Mouse (Mus musculus): Measurements from ENCODE around the gene Gm20388. TPM values are rescaled to one million over a fixed set of nuclear protein-coding genes. Genes with fewer than 3 reads are reported as not detected.

Gm20388 gene
- polyA plus RNA-seq, 1 experiment from 2014 or later, result 1.4 TPM

DNA sequence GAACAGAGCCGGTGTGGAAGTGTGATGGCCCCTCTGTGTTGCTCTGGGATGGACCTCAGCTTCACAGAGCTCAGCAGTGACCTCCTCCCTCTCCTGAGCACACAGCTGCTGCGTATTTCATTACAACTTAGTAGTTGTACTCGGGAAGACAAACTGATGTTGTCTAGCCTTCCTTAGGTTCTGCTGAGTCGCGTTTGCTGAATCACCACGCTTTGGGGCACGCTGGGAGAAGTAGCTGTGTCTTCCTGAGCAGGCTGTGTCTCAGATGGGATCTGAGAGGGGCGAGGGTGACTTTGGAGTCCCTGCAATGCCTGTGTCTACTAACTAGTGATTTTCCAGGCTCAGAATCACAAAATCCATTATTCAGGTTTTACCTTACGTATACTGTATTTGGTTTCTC is 2868.6 kb downstream of the Gm20388 start:
- H3K9ac ChIP-seq (ENCODE audit: low read depth, low read length), result no peak overlapping the region
- no peak overlapping the region for H3K4me2 ChIP-seq (ENCODE audit: low read depth, low read length)
- ATAC-seq (ENCODE audit: low read depth), result peak; percentile 37; the same call in 1 of the 2 replicates

DNA sequence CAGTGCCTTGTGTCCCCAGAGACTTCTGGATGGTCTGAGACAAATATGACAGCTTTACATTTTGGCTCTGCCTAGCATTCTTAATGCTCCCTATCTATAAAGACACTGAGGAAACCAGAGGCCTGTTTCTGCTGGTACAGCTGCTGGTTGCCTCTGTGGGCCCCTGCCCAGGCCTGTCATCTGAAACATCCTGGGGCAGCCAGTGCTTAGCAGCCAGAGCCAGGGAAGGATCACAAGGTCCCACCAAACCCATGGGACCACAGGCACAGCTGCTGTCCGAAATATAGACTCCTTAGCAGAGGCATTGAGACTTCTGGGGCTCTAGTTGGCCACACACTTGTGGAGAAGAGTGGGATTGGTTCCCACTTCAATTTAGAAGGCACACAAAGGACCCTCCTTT is 2874.1 kb downstream of the Gm20388 start:
- no peak for ATAC-seq (ENCODE audit: low read depth)
- Histone ChIP-seq H3K27ac (ENCODE audit: low read length) (no peak overlapping the region), H3K27me3 (ENCODE audit: control insufficient read depth, insufficient read depth, low read depth, low read length) (no peaks in the 10 kb centered on the region), H3K4me3 (ENCODE audit: low read depth, low read length) (no peak overlapping the region), H3K4me2 (ENCODE audit: low read depth, low read length) (no peak overlapping the region), H3K36me3 (ENCODE audit: control insufficient read depth, insufficient read depth) (no peaks in the 10 kb centered on the region), H3K9ac (ENCODE audit: low read depth, low read length) (no peak overlapping the region), H3K9me3 (replicated peaks; ENCODE audit: control insufficient read depth, low read length) (no peaks in the 10 kb centered on the region), H3K4me1 (ENCODE audit: control insufficient read depth, low read depth, low read length) (no peaks in the 10 kb centered on the region)
- 64% methylated on average over 1 of the region's 1 CpGs for WGBS (ENCODE audit: insufficient replicate concordance)

More for the DNA sequence above, 2868.6 kb downstream of the Gm20388 start:
- no peak overlapping the region for H3K4me3 ChIP-seq (ENCODE audit: low read depth, low read length)
- peaks cover 3% of the 10 kb centered on the region for H3K4me1 ChIP-seq (ENCODE audit: control insufficient read depth, low read depth, low read length)
- H3K9me3 ChIP-seq (replicated peaks; ENCODE audit: control insufficient read depth, low read length), result no peaks in the 10 kb centered on the region
- H3K36me3 ChIP-seq (ENCODE audit: control insufficient read depth, insufficient read depth), result no peaks in the 10 kb centered on the region
- H3K27ac ChIP-seq (ENCODE audit: low read length), result no peak overlapping the region
- 66% methylated on average over 9 of the region's 9 CpGs for WGBS (ENCODE audit: insufficient replicate concordance)
- peaks cover 6% of the 10 kb centered on the region; the same call in 1 of the 2 replicates for H3K27me3 ChIP-seq (ENCODE audit: control insufficient read depth, insufficient read depth, low read depth, low read length)

DNA sequence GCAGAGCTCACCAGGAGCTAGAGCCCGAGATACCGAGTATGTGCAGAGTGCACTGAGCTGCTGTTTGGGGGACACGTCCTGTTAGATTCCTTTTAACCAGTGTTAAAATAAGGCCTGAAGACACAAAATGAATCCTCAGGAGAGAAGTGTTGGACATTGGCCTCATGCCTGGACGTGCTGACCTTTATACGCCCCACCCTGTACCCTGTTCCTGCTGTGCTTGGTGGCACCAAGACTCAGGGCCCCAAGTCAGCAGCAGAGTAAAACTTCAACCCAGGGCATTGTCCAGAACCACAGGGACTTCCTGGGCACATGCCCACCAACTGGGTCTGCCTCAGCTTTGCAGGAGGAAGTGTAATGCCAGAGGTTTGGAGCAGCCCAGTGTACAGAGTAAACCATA is 2879.2 kb downstream of the Gm20388 start:
- H3K27me3 ChIP-seq (ENCODE audit: control insufficient read depth, insufficient read depth, low read depth, low read length), result no peaks in the 10 kb centered on the region
- no peaks in the 10 kb centered on the region for H3K9me3 ChIP-seq (replicated peaks; ENCODE audit: control insufficient read depth, low read length)
- H3K4me1 ChIP-seq (ENCODE audit: control insufficient read depth, low read depth, low read length), result no peaks in the 10 kb centered on the region
- 85% methylated on average over 5 of the region's 5 CpGs for WGBS (ENCODE audit: insufficient replicate concordance)
- H3K27ac ChIP-seq (ENCODE audit: low read length), result no peak overlapping the region
- no peak overlapping the region for H3K9ac ChIP-seq (ENCODE audit: low read depth, low read length)
- no peak overlapping the region for H3K4me2 ChIP-seq (ENCODE audit: low read depth, low read length)
- no peak overlapping the region for H3K4me3 ChIP-seq (ENCODE audit: low read depth, low read length)
- ATAC-seq (ENCODE audit: low read depth), result no peak
- no peaks in the 10 kb centered on the region for H3K36me3 ChIP-seq (ENCODE audit: control insufficient read depth, insufficient read depth)

DNA sequence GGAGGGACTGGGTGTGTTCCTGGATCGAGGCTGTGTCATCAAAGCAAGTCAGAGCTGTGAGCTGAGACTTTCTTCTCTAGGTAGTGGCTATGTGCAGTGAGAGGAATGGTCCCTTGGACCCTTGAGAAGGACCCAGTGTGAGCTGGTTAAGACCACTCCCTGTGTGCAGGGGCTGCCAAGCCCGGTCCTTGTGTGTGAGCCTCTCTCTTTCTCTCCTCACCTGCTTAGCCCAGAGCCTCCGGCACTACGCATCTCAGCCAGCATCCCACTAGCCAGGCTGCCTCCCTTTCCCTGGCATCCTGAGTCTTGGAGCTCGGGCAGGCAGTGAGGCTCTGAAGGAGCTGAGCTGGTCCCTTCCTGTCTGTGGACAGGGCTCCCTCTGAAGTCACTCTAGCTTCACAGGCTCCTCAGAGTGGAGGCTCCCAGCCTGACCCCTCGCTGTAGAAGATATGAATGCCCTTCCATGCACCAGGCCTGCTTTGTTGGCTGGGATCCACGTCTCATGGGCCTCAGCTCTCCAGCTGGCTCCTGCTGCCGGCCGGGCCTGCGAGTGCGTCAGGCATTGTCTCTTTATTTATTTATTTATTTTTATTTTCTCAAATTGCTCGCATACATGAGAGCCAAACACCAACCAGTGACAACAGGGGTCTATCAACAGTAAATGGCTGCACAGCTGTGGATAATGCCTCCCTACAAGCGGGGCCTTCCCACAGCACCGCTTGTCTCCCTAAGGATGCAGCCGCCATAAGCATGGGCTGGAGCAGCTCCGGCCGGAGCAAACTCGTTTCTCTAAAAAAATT is 2882.9 kb downstream of the Gm20388 start:
- no peak overlapping the region for H3K4me2 ChIP-seq (ENCODE audit: low read depth, low read length)
- H3K4me1 ChIP-seq (ENCODE audit: control insufficient read depth, low read depth, low read length), result no peaks in the 10 kb centered on the region
- H3K36me3 ChIP-seq (ENCODE audit: control insufficient read depth, insufficient read depth), result no peaks in the 10 kb centered on the region
- WGBS (ENCODE audit: insufficient replicate concordance), result 77% methylated on average over 18 of the region's 18 CpGs
- no peaks in the 10 kb centered on the region for H3K9me3 ChIP-seq (replicated peaks; ENCODE audit: control insufficient read depth, low read length)
- no peak overlapping the region for H3K4me3 ChIP-seq (ENCODE audit: low read depth, low read length)
- H3K9ac ChIP-seq (ENCODE audit: low read depth, low read length), result no peak overlapping the region
- ATAC-seq (ENCODE audit: low read depth), result no peak
- H3K27me3 ChIP-seq (ENCODE audit: control insufficient read depth, insufficient read depth, low read depth, low read length), result no peaks in the 10 kb centered on the region
- H3K27ac ChIP-seq (ENCODE audit: low read length), result no peak overlapping the region

DNA sequence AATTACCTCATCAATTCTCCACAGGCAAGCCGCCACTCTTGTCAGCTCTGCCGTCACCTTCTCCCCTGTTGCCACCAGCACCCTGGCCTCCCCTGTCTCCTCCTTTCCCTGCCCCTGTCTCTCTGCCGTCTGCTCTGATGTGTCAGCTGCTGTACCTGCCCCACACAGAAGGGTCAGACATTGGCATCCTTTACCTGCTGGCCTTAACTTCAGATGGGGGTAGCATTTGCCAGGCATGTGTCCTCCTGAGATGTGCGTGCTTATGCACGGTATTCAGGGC is 2883.5 kb downstream of the Gm20388 start:
- no peaks in the 10 kb centered on the region for H3K4me1 ChIP-seq (ENCODE audit: control insufficient read depth, low read depth, low read length)
- H3K36me3 ChIP-seq (ENCODE audit: control insufficient read depth, insufficient read depth), result no peaks in the 10 kb centered on the region
- no peaks in the 10 kb centered on the region for H3K27me3 ChIP-seq (ENCODE audit: control insufficient read depth, insufficient read depth, low read depth, low read length)
- H3K4me2 ChIP-seq (ENCODE audit: low read depth, low read length), result no peak overlapping the region
- no peak for ATAC-seq (ENCODE audit: low read depth)
- H3K9me3 ChIP-seq (replicated peaks; ENCODE audit: control insufficient read depth, low read length), result no peaks in the 10 kb centered on the region
- H3K4me3 ChIP-seq (ENCODE audit: low read depth, low read length), result no peak overlapping the region
- WGBS (ENCODE audit: insufficient replicate concordance), result 85% methylated on average over 5 of the region's 5 CpGs
- H3K27ac ChIP-seq (ENCODE audit: low read length), result no peak overlapping the region
- H3K9ac ChIP-seq (ENCODE audit: low read depth, low read length), result no peak overlapping the region

DNA sequence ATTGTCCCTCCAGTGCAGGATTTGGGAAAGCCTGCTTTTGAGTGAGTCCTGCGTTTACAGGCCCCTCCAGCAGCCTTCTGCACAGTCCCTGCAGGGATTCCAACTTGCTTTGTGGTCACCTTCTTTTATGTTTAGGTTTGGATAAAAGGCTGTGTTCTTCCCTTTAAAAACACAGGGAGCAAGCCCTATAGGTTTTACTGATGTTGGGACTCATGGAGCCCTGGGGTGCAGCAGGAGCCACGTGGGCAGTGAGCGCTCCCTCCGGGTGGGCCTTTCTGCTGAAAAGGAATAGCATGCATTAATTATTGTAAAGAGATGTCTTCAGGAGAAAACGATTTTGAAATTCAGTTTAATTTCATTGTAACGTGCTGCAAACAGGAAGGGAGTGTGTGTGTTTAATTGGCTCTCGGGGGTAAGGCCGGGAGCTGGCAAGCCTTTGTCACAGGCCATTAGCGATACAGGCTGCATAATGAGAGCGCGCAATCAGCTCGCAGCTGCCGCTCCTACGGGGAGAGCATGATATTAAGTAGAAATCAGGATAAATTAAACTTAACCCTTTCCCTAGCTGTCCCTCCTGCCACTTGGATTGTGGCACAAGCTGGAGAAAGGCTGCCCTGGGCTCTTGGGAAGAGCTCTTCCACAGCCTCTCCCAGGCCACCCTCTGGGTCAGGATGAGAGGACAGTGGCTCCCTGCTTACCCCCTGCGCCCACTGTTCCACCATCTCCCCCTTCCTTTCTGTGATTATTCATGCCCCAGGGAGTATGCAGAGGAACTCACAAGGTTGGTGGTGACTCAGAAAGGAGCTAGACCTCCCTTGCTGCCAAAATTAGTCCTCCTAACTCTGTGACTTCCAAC is 2893.5 kb downstream of the Gm20388 start:
- Histone ChIP-seq H3K4me3 (ENCODE audit: low read depth, low read length) (no peak overlapping the region), H3K27ac (ENCODE audit: low read length) (no peak overlapping the region), H3K36me3 (ENCODE audit: control insufficient read depth, insufficient read depth) (no peaks in the 10 kb centered on the region), H3K4me1 (ENCODE audit: control insufficient read depth, low read depth, low read length) (no peaks in the 10 kb centered on the region), H3K9me3 (replicated peaks; ENCODE audit: control insufficient read depth, low read length) (no peaks in the 10 kb centered on the region), H3K27me3 (ENCODE audit: control insufficient read depth, insufficient read depth, low read depth, low read length) (no peaks in the 10 kb centered on the region), H3K9ac (ENCODE audit: low read depth, low read length) (no peak overlapping the region), H3K4me2 (ENCODE audit: low read depth, low read length) (no peak overlapping the region)
- 72% methylated on average over 15 of the region's 15 CpGs for WGBS (ENCODE audit: insufficient replicate concordance)
- no peak for ATAC-seq (ENCODE audit: low read depth)

DNA sequence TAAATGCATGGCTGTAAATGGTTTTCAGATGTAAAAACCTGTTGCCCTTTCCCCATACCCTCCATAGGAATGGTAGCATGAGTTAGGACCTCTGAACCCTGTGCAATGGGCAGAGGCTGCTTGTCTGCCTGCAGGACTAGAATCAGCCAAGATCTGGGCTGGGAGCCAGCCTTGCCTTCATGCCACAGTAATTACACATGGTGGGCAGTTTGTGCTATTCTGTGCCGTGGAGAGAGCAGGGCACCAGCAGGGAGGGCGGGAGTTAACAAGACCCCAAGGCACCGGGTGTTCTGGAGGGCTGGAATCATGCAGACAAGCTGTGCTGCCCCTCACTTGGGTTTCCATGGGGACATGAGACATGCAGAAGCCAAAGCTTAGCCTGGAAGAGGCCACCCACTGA is 2894.7 kb downstream of the Gm20388 start:
- H3K4me1 ChIP-seq (ENCODE audit: control insufficient read depth, low read depth, low read length), result no peaks in the 10 kb centered on the region
- no peak overlapping the region for H3K4me2 ChIP-seq (ENCODE audit: low read depth, low read length)
- 70% methylated on average over 3 of the region's 3 CpGs for WGBS (ENCODE audit: insufficient replicate concordance)
- no peaks in the 10 kb centered on the region for H3K27me3 ChIP-seq (ENCODE audit: control insufficient read depth, insufficient read depth, low read depth, low read length)
- no peak for ATAC-seq (ENCODE audit: low read depth)
- no peak overlapping the region for H3K4me3 ChIP-seq (ENCODE audit: low read depth, low read length)
- no peaks in the 10 kb centered on the region for H3K9me3 ChIP-seq (replicated peaks; ENCODE audit: control insufficient read depth, low read length)
- H3K9ac ChIP-seq (ENCODE audit: low read depth, low read length), result no peak overlapping the region
- H3K27ac ChIP-seq (ENCODE audit: low read length), result no peak overlapping the region
- no peaks in the 10 kb centered on the region for H3K36me3 ChIP-seq (ENCODE audit: control insufficient read depth, insufficient read depth)

DNA sequence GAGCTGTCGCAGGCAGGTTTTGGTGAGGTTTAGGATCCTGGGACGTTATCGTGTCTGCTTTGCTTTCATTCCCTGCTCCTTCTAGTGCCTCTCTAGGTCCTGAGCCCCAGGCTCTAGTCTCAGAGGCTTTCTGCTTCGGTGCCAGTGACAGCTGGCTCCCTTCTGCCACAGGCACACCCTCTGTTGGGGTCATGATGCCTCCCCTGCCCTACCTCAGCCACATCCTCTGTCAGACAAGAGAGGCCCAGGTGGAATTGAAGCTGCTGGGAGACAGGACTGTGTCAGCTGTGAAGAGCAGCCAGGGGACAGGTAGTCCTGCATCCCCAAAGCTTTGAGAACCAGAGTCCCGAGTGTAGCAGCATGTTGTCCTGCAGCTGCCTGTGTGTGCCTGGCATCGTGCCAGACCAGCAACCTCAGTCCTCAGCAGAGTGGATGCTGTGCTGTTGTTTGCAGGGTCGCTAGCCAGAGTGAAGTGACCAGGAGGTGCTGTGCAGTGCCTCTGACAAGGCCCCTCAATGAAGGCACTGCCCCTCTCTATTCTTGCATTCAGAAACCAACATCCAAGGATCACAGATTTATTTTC is 2896.4 kb downstream of the Gm20388 start:
- Histone ChIP-seq H3K4me1 (ENCODE audit: control insufficient read depth, low read depth, low read length) (no peaks in the 10 kb centered on the region), H3K9ac (ENCODE audit: low read depth, low read length) (no peak overlapping the region), H3K36me3 (ENCODE audit: control insufficient read depth, insufficient read depth) (no peaks in the 10 kb centered on the region), H3K27me3 (ENCODE audit: control insufficient read depth, insufficient read depth, low read depth, low read length) (no peaks in the 10 kb centered on the region), H3K27ac (ENCODE audit: low read length) (no peak overlapping the region), H3K4me2 (ENCODE audit: low read depth, low read length) (no peak overlapping the region), H3K4me3 (ENCODE audit: low read depth, low read length) (no peak overlapping the region), H3K9me3 (replicated peaks; ENCODE audit: control insufficient read depth, low read length) (no peaks in the 10 kb centered on the region)
- ATAC-seq (ENCODE audit: low read depth), result no peak
- 74% methylated on average over 7 of the region's 7 CpGs for WGBS (ENCODE audit: insufficient replicate concordance)

DNA sequence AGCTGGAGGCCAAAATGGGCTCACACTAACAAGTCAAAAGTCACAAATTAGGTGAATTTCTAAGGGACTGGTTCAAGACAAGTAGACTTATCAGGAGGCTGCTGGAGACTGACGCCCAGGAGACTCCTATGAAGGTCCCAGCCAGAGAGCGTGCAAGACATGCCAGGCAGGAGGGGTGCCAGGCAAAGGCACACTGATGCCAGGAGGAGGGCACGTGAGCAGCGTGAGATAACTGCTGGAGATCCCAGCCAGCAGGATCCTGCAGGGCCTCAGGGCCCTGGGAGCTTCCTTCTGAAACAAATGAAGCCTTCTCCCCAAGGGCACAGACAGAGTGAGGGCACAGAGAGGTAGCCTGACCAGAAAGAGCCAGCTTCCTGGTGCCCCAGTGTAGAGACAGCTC is 2897.3 kb downstream of the Gm20388 start:
- no peaks in the 10 kb centered on the region for H3K27me3 ChIP-seq (ENCODE audit: control insufficient read depth, insufficient read depth, low read depth, low read length)
- no peak overlapping the region for H3K9ac ChIP-seq (ENCODE audit: low read depth, low read length)
- 71% methylated on average over 4 of the region's 4 CpGs for WGBS (ENCODE audit: insufficient replicate concordance)
- no peaks in the 10 kb centered on the region for H3K4me1 ChIP-seq (ENCODE audit: control insufficient read depth, low read depth, low read length)
- no peak for ATAC-seq (ENCODE audit: low read depth)
- no peaks in the 10 kb centered on the region for H3K36me3 ChIP-seq (ENCODE audit: control insufficient read depth, insufficient read depth)
- H3K4me2 ChIP-seq (ENCODE audit: low read depth, low read length), result no peak overlapping the region
- H3K9me3 ChIP-seq (replicated peaks; ENCODE audit: control insufficient read depth, low read length), result no peaks in the 10 kb centered on the region
- H3K27ac ChIP-seq (ENCODE audit: low read length), result no peak overlapping the region
- no peak overlapping the region for H3K4me3 ChIP-seq (ENCODE audit: low read depth, low read length)

All from liver, embryonic 16.5 days (tissue).